Mouse (Mus musculus) myocyte (in vitro differentiated cells): ENCODE measurements at regions not wholly inside any gene's neighbourhood (a gene's known extent, or its start where the extent isn't known, plus 50 kb on each side); places are given as distances from the start of the nearest gene placed in this dataset.

Experiments
- CEBPB ChIP-seq: IDR thresholded peaks from 2 replicates; pipeline ENCODE4 v1.6.1; 2011; ENCODE audit warnings: mild to moderate bottlenecking, moderate library complexity; ENCODE audit not compliant: poor library complexity, insufficient read depth, severe bottlenecking
- E2F4 ChIP-seq: IDR thresholded peaks from one replicate; pipeline ENCODE4 v1.6.1; 2011; ENCODE audit warnings: mild to moderate bottlenecking, control low read depth, moderate library complexity; ENCODE audit not compliant: insufficient read depth
- MAX ChIP-seq: IDR thresholded peaks from one replicate; pipeline ENCODE4 v1.6.1; 2011; ENCODE audit warnings: low read depth, mild to moderate bottlenecking, control low read depth
- POLR2A ChIP-seq: IDR thresholded peaks from one replicate; pipeline ENCODE4 v1.6.1; 2011; ENCODE audit warnings: low read depth, mild to moderate bottlenecking, control low read depth, moderate library complexity; ENCODE audit not compliant: insufficient read length
- POLR2AphosphoS2 ChIP-seq: IDR thresholded peaks from one replicate; pipeline ENCODE4 v1.6.1; 2011; ENCODE audit warnings: low read depth, control low read depth; ENCODE audit not compliant: insufficient read length
- TCF12 ChIP-seq: IDR thresholded peaks from one replicate; pipeline ENCODE4 v1.6.1; 2011; ENCODE audit warnings: mild to moderate bottlenecking, control low read depth; ENCODE audit not compliant: poor library complexity, insufficient read depth, severe bottlenecking
- TCF3 ChIP-seq: IDR thresholded peaks from one replicate; pipeline ENCODE4 v1.6.1; 2011; ENCODE audit warnings: low read depth, control low read depth; ENCODE audit not compliant: insufficient read length
- USF1 ChIP-seq: IDR thresholded peaks from one replicate; pipeline ENCODE4 v1.6.1; 2011; ENCODE audit warnings: low read depth, mild to moderate bottlenecking, control low read depth, moderate library complexity

GRCm38 (mm10) chr1:150225529-150225928 lies 93.7 kb upstream of the Pdc start:
- TF ChIP-seq POLR2A (no peak), MAX (no peak), CEBPB (no peak), TCF12 (no peak), POLR2AphosphoS2 (no peak), TCF3 (no peak), USF1 (no peak), E2F4 (no peak)
